13 mouse cellular contexts compared by ENCODE assay signal in genomic region chr7:101464927-101465326, GRCm38 (mm10). TPM values are rescaled to one million over a fixed set of nuclear protein-coding genes. Genes with fewer than 3 reads are reported as not detected.
DNase-seq lines count a peak whose midpoint lies in the region; ATAC-seq and TF ChIP-seq lines count a peak whose summit lies in the region.
"Had no signal": no experiment of that assay in that cellular context is flagged by ENCODE, and none has a peak within 500 bp of the region (broad histone marks: within the 10 kb centered on the region; RNA-seq: fewer than 3 reads in every experiment).

No protein-coding gene starts in this region.

- no peak overlapping the region for H3K4me3 ChIP-seq in heart, adult 2 months
- H3K4me3 ChIP-seq in kidney, postnatal 0 days (replicated peaks; ENCODE audit: low read depth, low read length): no peak overlapping the region
- H3K4me3 ChIP-seq in testis, adult 2 months (ENCODE audit: control insufficient read depth, low read depth, low read length): peak overlapping the region; percentile 69
- H3K4me3 ChIP-seq: midbrain, embryonic 12.5 days had no signal

- H3K9ac ChIP-seq in heart, adult 2 months (ENCODE audit: low read depth, low read length): peak overlapping the region; percentile 10
- H3K9ac ChIP-seq in kidney, postnatal 0 days (ENCODE audit: low read depth, low read length): no peak overlapping the region
- H3K9ac ChIP-seq: midbrain, embryonic 12.5 days had no signal

- H3K4me2 ChIP-seq in kidney, postnatal 0 days (ENCODE audit: low read length): no peak overlapping the region
- H3K4me2 ChIP-seq: midbrain, embryonic 12.5 days had no signal

- TF ChIP-seq CTCF in heart, adult 2 months (IDR thresholded peaks at IDR 0.05): no peak
- no peak for TF ChIP-seq CTCF in kidney, postnatal 0 days (IDR thresholded peaks at IDR 0.05; ENCODE audit: low read depth)
- TF ChIP-seq CTCF in testis, adult 2 months (IDR thresholded peaks at IDR 0.05; ENCODE audit: control insufficient read depth, insufficient read depth, insufficient replicate concordance, low read depth, low read length): no peak

- ATAC-seq in kidney, postnatal 0 days (replicated peaks; ENCODE audit: low FRiP score, low read depth): no peak
- ATAC-seq: forebrain, embryonic 16.5 days had no signal

- intact Hi-C loops in heart, adult 2 months (cut with DNase I): loop anchor here (1.0 kb wide), 1 partner anchor 14 kb away; no protein-coding TSS in a partner anchor

- WGBS in heart, adult 2 months: 51% methylated on average over 4 of the region's 4 CpGs
- 43% methylated on average over 4 of the region's 4 CpGs for WGBS in kidney, postnatal 0 days

- TF ChIP-seq POLR2A in heart, adult 2 months (IDR thresholded peaks at IDR 0.05; ENCODE audit: insufficient read depth, low read depth, low read length): no peak
- TF ChIP-seq POLR2A in testis, adult 2 months (IDR thresholded peaks at IDR 0.05; ENCODE audit: control insufficient read depth, low read depth, low read length): no peak

- H3K4me1 ChIP-seq in heart, adult 2 months (ENCODE audit: control insufficient read depth, insufficient read depth, low read length): peaks cover 50% of the 10 kb centered on the region
- peaks cover 21% of the 10 kb centered on the region for H3K4me1 ChIP-seq in kidney, postnatal 0 days (replicated peaks; ENCODE audit: insufficient read depth, low read length)
- H3K4me1 ChIP-seq in testis, adult 2 months (ENCODE audit: control insufficient read depth, insufficient read depth, low read length): peaks cover 12% of the 10 kb centered on the region

- H3K36me3 ChIP-seq in heart, adult 2 months (ENCODE audit: control insufficient read depth, insufficient read depth, low read length): peaks cover 8% of the 10 kb centered on the region
- no peaks in the 10 kb centered on the region for H3K36me3 ChIP-seq in kidney, postnatal 0 days (ENCODE audit: insufficient read depth, low read length)
- H3K36me3 ChIP-seq in testis, adult 2 months (ENCODE audit: control insufficient read depth, insufficient read depth, low read length): no peaks in the 10 kb centered on the region
- H3K36me3 ChIP-seq: midbrain, embryonic 12.5 days had no signal

- peak overlapping the region; percentile 73 for H3K27ac ChIP-seq in heart, adult 2 months
- H3K27ac ChIP-seq in kidney, postnatal 0 days: peak overlapping the region; percentile 81; the same call in 1 of the 2 replicates
- no peak overlapping the region for H3K27ac ChIP-seq in testis, adult 2 months (ENCODE audit: control insufficient read depth, insufficient read depth, low read depth, low read length)
- H3K27ac ChIP-seq: midbrain, embryonic 12.5 days had no signal

- H3K79me2 ChIP-seq in heart, adult 2 months (replicated peaks; ENCODE audit: control insufficient read depth, insufficient read depth, low read length): no peaks in the 10 kb centered on the region

- TF ChIP-seq EP300 in heart, adult 2 months (IDR thresholded peaks at IDR 0.05; ENCODE audit: insufficient read depth, low read depth, low read length): no peak

- no peaks in the 10 kb centered on the region for H3K9me3 ChIP-seq in kidney, postnatal 0 days (replicated peaks; ENCODE audit: low read length)
- H3K9me3 ChIP-seq: midbrain, embryonic 12.5 days had no signal

- no peak for DNase-seq in heart, adult 2 months
- DNase-seq in heart, postnatal 4 days: no peak
- no peak for DNase-seq in kidney, postnatal 0 days (ENCODE audit: low spot score)
- no peak for DNase-seq in kidney, postnatal 36 days
- DNase-seq in testis, postnatal 10 days (ENCODE audit: low spot score): no peak
- no peak for DNase-seq in frontal cortex, postnatal 10 days (ENCODE audit: low spot score in 2 of 2)
- DNase-seq in urinary bladder, postnatal 10 days (ENCODE audit: low spot score): no peak

- no peaks in the 10 kb centered on the region for H3K27me3 ChIP-seq in heart, adult 2 months (ENCODE audit: control insufficient read depth, insufficient read depth, low read length)
- no peaks in the 10 kb centered on the region for H3K27me3 ChIP-seq in kidney, postnatal 0 days (ENCODE audit: insufficient read depth, low read length)
- H3K27me3 ChIP-seq in testis, adult 2 months (ENCODE audit: control insufficient read depth, insufficient read depth, low read length): no peaks in the 10 kb centered on the region

RNA-seq across cellular contexts. Expression of gene Pde2a, which starts 43.4 kb away (rescaled TPM):
- 10 to 100 TPM; 56.0 to 57.1 TPM for total RNA-seq in heart, adult 2 months (2021)
- 41.6 and 57.0 TPM in 2 replicates for polyA plus RNA-seq in heart, adult 2 months (2012; rRNA removed)
- total RNA-seq in heart, postnatal 4 days (2021): 10 to 100 TPM; 42.4 to 42.8 TPM
- 21.0 and 22.1 TPM in 2 replicates for polyA plus RNA-seq in kidney, postnatal 0 days (2015; fragmentation: Nextera tagmentation; extraction: Ambion mirVana)
- 7.4 and 10.3 TPM in 2 replicates for polyA plus RNA-seq in testis, adult 2 months (2012; rRNA removed)

RNA-seq across cellular contexts. Expression of gene Gm45837, which starts 54.2 kb away (rescaled TPM):
- not detected for total RNA-seq in heart, adult 2 months (2021)
- not detected in 2 replicates for polyA plus RNA-seq in heart, adult 2 months (2012; rRNA removed)
- total RNA-seq in heart, postnatal 4 days (2021): 1 to 10 TPM in 1 of 2 experiments, not detected in 1; 7.4 TPM
- 4.5 and 5.3 TPM in 2 replicates for polyA plus RNA-seq in kidney, postnatal 0 days (2015; fragmentation: Nextera tagmentation; extraction: Ambion mirVana)
- polyA plus RNA-seq in testis, adult 2 months (2012; rRNA removed): not detected in 2 replicates
- total RNA-seq: adrenal gland, adult 2 months had no signal
- polyA plus RNA-seq: C2C12; forebrain, embryonic 16.5 days; midbrain, embryonic 12.5 days; urinary bladder, adult 2 months had no signal
